Mouse (Mus musculus) thymus, postnatal 36 days (tissue): ENCODE measurements around the gene Spin2c.

ENCODE experiments used
- DNase-seq, 2 experiments: peaks; one replicate each; pipeline ENCODE4 v3.0.0; 2022; ENCODE audit warnings: mixed read lengths in 2 of 2

Gene Spin2c

GRCm38 (mm10) chrX:153831951-153832561 lies at the start of gene Spin2c:
Gene Spin2c (plus strand): TSS chrX:153832225.
- DNase-seq: peak; percentile 4 to 17

GRCm38 (mm10) chrX:153832606-153833005 lies 581 bp downstream of the Spin2c start:
- no peak for DNase-seq
